Mouse (Mus musculus) MEL (cell line): Measurements from ENCODE around the gene Pitpnc1.

ENCODE experiments used
- CTCF ChIP-seq, 3 experiments: IDR thresholded peaks in 2 of 3; conservative IDR thresholded peaks in 1 of 3; 2 replicates each; pipeline ENCODE4 v1.5.1; 2011 to 2012; ENCODE audit warnings: low read length in 3 of 3, low read depth in 2 of 3, mild to moderate bottlenecking in 2 of 3, improper control_type of control experiment in 1 of 3, inconsistent platforms in 1 of 3, mixed read lengths in 1 of 3, moderate library complexity in 1 of 3; ENCODE audit not compliant: control insufficient read depth in 1 of 3, insufficient read depth in 1 of 3, poor library complexity in 1 of 3, severe bottlenecking in 1 of 3
- KAT2A ChIP-seq: conservative IDR thresholded peaks from 2 replicates; pipeline ENCODE4 v1.6.1; 2012; ENCODE audit warnings: low read depth, low read length, improper control_type of control experiment, inconsistent platforms
- MAX ChIP-seq: IDR thresholded peaks from 2 replicates; pipeline ENCODE4 v1.6.1; 2011; ENCODE audit warnings: low read length, improper control_type of control experiment
- POLR2A ChIP-seq, 2 experiments: IDR thresholded peaks; 2 replicates each; pipeline ENCODE4 v1.6.1; 2011 to 2012; ENCODE audit warnings: low read length in 2 of 2, mild to moderate bottlenecking in 2 of 2, control low read depth in 1 of 2, improper control_type of control experiment in 1 of 2, low read depth in 1 of 2, moderate library complexity in 1 of 2; ENCODE audit not compliant: control insufficient read depth in 1 of 2, insufficient read depth in 1 of 2, poor library complexity in 1 of 2
- RCOR1 ChIP-seq: IDR thresholded peaks from 2 replicates; pipeline ENCODE4 v1.6.1; 2012; ENCODE audit warnings: low read depth, mild to moderate bottlenecking, inconsistent platforms, low read length, improper control_type of control experiment
- SMC3 ChIP-seq: IDR thresholded peaks from 2 replicates; pipeline ENCODE4 v1.6.1; 2011; ENCODE audit warnings: low read depth, low read length, improper control_type of control experiment
- TAL1 ChIP-seq: IDR thresholded peaks from 2 replicates; pipeline ENCODE4 v1.6.1; 2012; ENCODE audit warnings: mild to moderate bottlenecking, inconsistent platforms, low read length, moderate library complexity, mixed read lengths
- USF2 ChIP-seq, 2 experiments: IDR thresholded peaks; 2 replicates each; pipeline ENCODE4 v1.6.1; 2011 to 2012; ENCODE audit warnings: improper control_type of control experiment in 2 of 2, low read length in 2 of 2, borderline replicate concordance in 1 of 2, inconsistent platforms in 1 of 2, low read depth in 1 of 2, mild to moderate bottlenecking in 1 of 2; ENCODE audit not compliant: insufficient read depth in 1 of 2

DNA sequence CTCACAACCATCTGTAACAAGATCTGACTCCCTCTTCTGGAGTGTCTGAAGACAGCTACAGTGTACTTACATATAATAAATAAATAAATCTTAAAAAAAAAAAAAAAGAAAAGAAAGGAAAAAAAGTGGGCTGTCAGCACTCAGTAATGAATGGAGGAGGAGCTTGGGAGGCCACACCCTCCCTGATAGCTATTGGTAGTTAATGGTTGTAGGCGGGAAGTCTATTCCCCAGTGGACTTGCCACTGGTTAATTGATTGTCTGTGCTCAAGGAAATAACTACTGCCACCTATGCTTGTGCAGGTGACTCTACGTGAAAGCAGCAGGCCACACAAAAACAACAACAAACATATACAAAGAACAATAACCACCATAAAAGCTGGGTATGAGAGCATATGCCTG is 45.9 kb upstream of the Pitpnc1 start:
- TF ChIP-seq RCOR1 = no peak
- no peak for TF ChIP-seq CTCF (IDR thresholded peaks at IDR 0.05 in 2 of 3, conservative IDR thresholded peaks at IDR 0.05 in 1 of 3; ENCODE audit: control insufficient read depth in 1 of 3, insufficient read depth in 1 of 3, low read depth in 2 of 3, low read length in 3 of 3, poor library complexity in 1 of 3, severe bottlenecking in 1 of 3)
- no peak for TF ChIP-seq POLR2A (IDR thresholded peaks at IDR 0.05; ENCODE audit: control insufficient read depth in 1 of 2, insufficient read depth in 1 of 2, low read depth in 1 of 2, low read length in 2 of 2, poor library complexity in 1 of 2)
- TF ChIP-seq SMC3 = no peak
- TF ChIP-seq MAX = no peak
- TF ChIP-seq TAL1 = no peak
- no peak for TF ChIP-seq USF2 (IDR thresholded peaks at IDR 0.05; ENCODE audit: borderline replicate concordance in 1 of 2, insufficient read depth in 1 of 2, low read depth in 1 of 2, low read length in 2 of 2)
- TF ChIP-seq KAT2A = no peak
